Mouse (Mus musculus) stomach, postnatal 0 days (tissue): ENCODE data around the gene Gm6268. TPM values are rescaled to one million over a fixed set of nuclear protein-coding genes. Genes with fewer than 3 reads are reported as not detected.

Experiments
- ATAC-seq: fragments of 200-750 bp; cut with Nextera tagmentation; 2 replicates; pipeline ENCODE4 v1.8.0; 2017; ENCODE audit not compliant: low FRiP score, low TSS enrichment
- DNase-seq: peaks from one replicate; pipeline ENCODE4 v3.0.0-alpha.2; 2016; ENCODE audit warnings: low spot score
- H3K27ac ChIP-seq: fragments of 300-500 bp; sonication (generic); replicated peaks from 2 replicates; pipeline ENCODE4 v1.5.1; 2014; ENCODE audit warnings: mild to moderate bottlenecking, control low read depth
- H3K27me3 ChIP-seq: fragments of 300-500 bp; sonication (generic); 2 replicates; pipeline ENCODE4 v1.6.1; 2014; ENCODE audit warnings: low read length; ENCODE audit not compliant: control insufficient read depth, insufficient read depth
- H3K36me3 ChIP-seq: fragments of 300-500 bp; sonication (generic); 2 replicates; pipeline ENCODE4 v1.6.1; 2014; ENCODE audit warnings: low read length, mixed read lengths; ENCODE audit not compliant: control insufficient read depth, insufficient read depth
- H3K4me1 ChIP-seq: fragments of 300-500 bp; sonication (generic); replicated peaks from 2 replicates; pipeline ENCODE4 v1.6.1; 2014; ENCODE audit warnings: antibody characterized with exemption; ENCODE audit not compliant: control insufficient read depth, insufficient read depth
- H3K4me2 ChIP-seq: fragments of 300-500 bp; sonication (generic); replicated peaks from 2 replicates; pipeline ENCODE4 v1.6.1; 2014; ENCODE audit warnings: low read depth, mild to moderate bottlenecking, control low read depth, moderate library complexity
- H3K4me3 ChIP-seq: fragments of 300-500 bp; sonication (generic); 2 replicates; pipeline ENCODE4 v1.5.1; 2014; ENCODE audit warnings: low read depth, low read length, control low read depth
- H3K9ac ChIP-seq: fragments of 300-500 bp; sonication (generic); 2 replicates; pipeline ENCODE4 v1.6.1; 2014; ENCODE audit warnings: mild to moderate bottlenecking, low read length, control low read depth, mixed read lengths
- H3K9me3 ChIP-seq: fragments of 300-500 bp; sonication (generic); 2 replicates; pipeline ENCODE4 v1.6.1; 2016; ENCODE audit warnings: low read length; ENCODE audit not compliant: control insufficient read depth
- CTCF ChIP-seq: IDR thresholded peaks from 2 replicates; pipeline ENCODE4 v1.5.1; 2016; ENCODE audit warnings: antibody characterized with exemption, low read depth, mild to moderate bottlenecking, moderate library complexity
- EP300 ChIP-seq: optimal IDR thresholded peaks from 2 replicates; pipeline ENCODE3; 2016; ENCODE audit warnings: antibody characterized with exemption
- WGBS: fragments of 180-500 bp; shearing (Covaris S2); extraction: QIAGEN DNeasy Blood & Tissue Kit; methylation state at CpG from one replicate; pipeline ENCODE4 v1.1.7; 2014; 5-methylcytosine and 5-hydroxymethylcytosine counted together
- microRNA-seq: library from miRNA; unstranded; fragments of <30 nt; microRNA quantifications from one replicate; pipeline ENCODE4, GENCODE M21; 2016
- polyA plus RNA-seq: library from polyadenylated mRNA; unstranded; fragments of >200 nt; fragmentation: Nextera tagmentation; extraction: Ambion mirVana; gene quantifications from 2 replicates; pipeline ENCODE4 v1.2.1, GENCODE M21; 2015

The Gm6268 gene
- polyA plus RNA-seq, 1 experiment from 2014 or later = not detected

GRCm38 (mm10) chrX:36393279-36393678 is 7.8 kb upstream of the Gm6268 start:
- no peak overlapping the region for H3K4me2 ChIP-seq
- H3K9me3 ChIP-seq = no peaks in the 10 kb centered on the region
- no peaks in the 10 kb centered on the region for H3K4me1 ChIP-seq
- no peak overlapping the region for H3K27ac ChIP-seq
- no peak overlapping the region for H3K9ac ChIP-seq
- no peak for ATAC-seq
- H3K36me3 ChIP-seq = no peaks in the 10 kb centered on the region
- no peaks in the 10 kb centered on the region for H3K27me3 ChIP-seq
- no peak for TF ChIP-seq EP300
- peak; percentile 72 for TF ChIP-seq CTCF
- DNase-seq = no peak
- WGBS = 25% methylated on average over 6 of the region's 6 CpGs
- no peak overlapping the region for H3K4me3 ChIP-seq

GRCm38 (mm10) chrX:36402316-36402715 is 1.2 kb downstream of the Gm6268 start:
- DNase-seq (no peak), ATAC-seq (no peak)
- TF ChIP-seq EP300 (no peak), CTCF (peak; percentile 55)
- H3K27ac ChIP-seq = no peak overlapping the region
- H3K4me2 ChIP-seq = no peak overlapping the region
- H3K27me3 ChIP-seq = no peaks in the 10 kb centered on the region
- H3K9me3 ChIP-seq = no peaks in the 10 kb centered on the region
- no peaks in the 10 kb centered on the region for H3K36me3 ChIP-seq
- no peak overlapping the region for H3K9ac ChIP-seq
- H3K4me1 ChIP-seq = no peaks in the 10 kb centered on the region
- H3K4me3 ChIP-seq = no peak overlapping the region
- WGBS = 53% methylated on average over 6 of the region's 6 CpGs

GRCm38 (mm10) chrX:36419153-36419552 is 18.1 kb downstream of the Gm6268 start:
- Histone ChIP-seq H3K4me2 (no peak overlapping the region), H3K27ac (no peak overlapping the region), H3K9me3 (no peaks in the 10 kb centered on the region), H3K27me3 (no peaks in the 10 kb centered on the region), H3K36me3 (no peaks in the 10 kb centered on the region), H3K4me1 (no peaks in the 10 kb centered on the region), H3K9ac (no peak overlapping the region), H3K4me3 (no peak overlapping the region)
- WGBS = 79% methylated on average over 3 of the region's 3 CpGs
- ATAC-seq = no peak
- TF ChIP-seq CTCF = no peak
- no peak for TF ChIP-seq EP300
- DNase-seq = no peak

GRCm38 (mm10) chrX:36434993-36435392 is 33.9 kb downstream of the Gm6268 start:
- no peaks in the 10 kb centered on the region for H3K27me3 ChIP-seq
- peak; percentile 53 for TF ChIP-seq CTCF
- no peak for TF ChIP-seq EP300
- H3K4me2 ChIP-seq = no peak overlapping the region
- ATAC-seq (no peak), DNase-seq (no peak)
- no peak overlapping the region for H3K4me3 ChIP-seq
- no peak overlapping the region for H3K27ac ChIP-seq
- 44% methylated on average over 6 of the region's 6 CpGs for WGBS
- H3K36me3 ChIP-seq = no peaks in the 10 kb centered on the region
- H3K4me1 ChIP-seq = no peaks in the 10 kb centered on the region
- no peaks in the 10 kb centered on the region for H3K9me3 ChIP-seq
- no peak overlapping the region for H3K9ac ChIP-seq

GRCm38 (mm10) chrX:36437932-36438331 is 36.9 kb downstream of the Gm6268 start:
- Histone ChIP-seq H3K4me2 (no peak overlapping the region), H3K4me1 (no peaks in the 10 kb centered on the region), H3K36me3 (no peaks in the 10 kb centered on the region), H3K27me3 (no peaks in the 10 kb centered on the region), H3K9ac (no peak overlapping the region), H3K9me3 (no peaks in the 10 kb centered on the region), H3K27ac (no peak overlapping the region), H3K4me3 (no peak overlapping the region)
- WGBS = 100% methylated on average over 1 of the region's 1 CpGs
- TF ChIP-seq CTCF (no peak), EP300 (no peak)
- DNase-seq (no peak), ATAC-seq (no peak)

Small RNAs within 50 kb of the gene (microRNA-seq; reads per million reads assigned to microRNA genes)
- gene Gm44485 = not detected

Other genes with a start within 250 kb of the Gm6268 start
- 12.0 and 12.7 TPM in 2 replicates for gene Zcchc12, start 205.4 kb upstream of the Gm6268 start, polyA plus RNA-seq
- 0.47 and 0.55 TPM in 2 replicates for gene Lonrf3, start 72.9 kb upstream of the Gm6268 start, polyA plus RNA-seq
- gene Gm14569, start 90.5 kb downstream of the Gm6268 start, polyA plus RNA-seq = not detected in 2 replicates
- 240 and 247 TPM in 2 replicates for gene Pgrmc1, start 196.9 kb downstream of the Gm6268 start, polyA plus RNA-seq
- 0.97 and 1.2 TPM in 2 replicates for gene Akap17b, start 244.1 kb downstream of the Gm6268 start, polyA plus RNA-seq